Mouse (Mus musculus): ENCODE results near the gene Sart3. TPM values are rescaled to one million over a fixed set of nuclear protein-coding genes. Genes with fewer than 3 reads are reported as not detected.

The Sart3 gene
- total RNA-seq, 1 experiment from 2014 or later = 34.4 TPM

- ATAC-seq (replicated peaks; ENCODE audit: insufficient number of reproducible peaks, low FRiP score, low TSS enrichment, poor library complexity, severe bottlenecking) = no peak
Observed at GRCm38 (mm10) chr5:113775585-113775984, 3.3 kb upstream of the Sart3 start.

GRCm38 (mm10) chr5:113773664-113774063, 1.4 kb upstream of the Sart3 start:
- peak; percentile 52 for ATAC-seq (replicated peaks; ENCODE audit: insufficient number of reproducible peaks, low FRiP score, low TSS enrichment, poor library complexity, severe bottlenecking)

- no peak for ATAC-seq (replicated peaks; ENCODE audit: insufficient number of reproducible peaks, low FRiP score, low TSS enrichment, poor library complexity, severe bottlenecking)
Observed at GRCm38 (mm10) chr5:113772905-113773519, 702 bp upstream of the Sart3 start.

GRCm38 (mm10) chr5:113771213-113772162, 822 bp downstream of the Sart3 start:
- ATAC-seq (replicated peaks; ENCODE audit: insufficient number of reproducible peaks, low FRiP score, low TSS enrichment, poor library complexity, severe bottlenecking) = peak; percentile 64

GRCm38 (mm10) chr5:113768806-113769205, 3.5 kb downstream of the Sart3 start:
- no peak for ATAC-seq (replicated peaks; ENCODE audit: insufficient number of reproducible peaks, low FRiP score, low TSS enrichment, poor library complexity, severe bottlenecking)

- no peak for ATAC-seq (replicated peaks; ENCODE audit: insufficient number of reproducible peaks, low FRiP score, low TSS enrichment, poor library complexity, severe bottlenecking)
Observed at GRCm38 (mm10) chr5:113765641-113766526, 6.4 kb downstream of the Sart3 start.

GRCm38 (mm10) chr5:113764426-113764825, 7.9 kb downstream of the Sart3 start:
- no peak for ATAC-seq (replicated peaks; ENCODE audit: insufficient number of reproducible peaks, low FRiP score, low TSS enrichment, poor library complexity, severe bottlenecking)

GRCm38 (mm10) chr5:113761585-113761984, 10.7 kb downstream of the Sart3 start:
- no peak for ATAC-seq (replicated peaks; ENCODE audit: insufficient number of reproducible peaks, low FRiP score, low TSS enrichment, poor library complexity, severe bottlenecking)

- ATAC-seq (replicated peaks; ENCODE audit: insufficient number of reproducible peaks, low FRiP score, low TSS enrichment, poor library complexity, severe bottlenecking) = no peak
Observed at GRCm38 (mm10) chr5:113755347-113756030, 16.8 kb downstream of the Sart3 start.

- no peak for ATAC-seq (replicated peaks; ENCODE audit: insufficient number of reproducible peaks, low FRiP score, low TSS enrichment, poor library complexity, severe bottlenecking)
Observed at GRCm38 (mm10) chr5:113751521-113752157, 20.7 kb downstream of the Sart3 start.

- no peak for ATAC-seq (replicated peaks; ENCODE audit: insufficient number of reproducible peaks, low FRiP score, low TSS enrichment, poor library complexity, severe bottlenecking)
Observed at GRCm38 (mm10) chr5:113748556-113749331, 23.6 kb downstream of the Sart3 start.

GRCm38 (mm10) chr5:113747629-113748028, 24.7 kb downstream of the Sart3 start:
- no peak for ATAC-seq (replicated peaks; ENCODE audit: insufficient number of reproducible peaks, low FRiP score, low TSS enrichment, poor library complexity, severe bottlenecking)

GRCm38 (mm10) chr5:113737607-113738237, 34.6 kb downstream of the Sart3 start:
- ATAC-seq (replicated peaks; ENCODE audit: insufficient number of reproducible peaks, low FRiP score, low TSS enrichment, poor library complexity, severe bottlenecking) = no peak

GRCm38 (mm10) chr5:113736522-113737164, 35.7 kb downstream of the Sart3 start:
- ATAC-seq (replicated peaks; ENCODE audit: insufficient number of reproducible peaks, low FRiP score, low TSS enrichment, poor library complexity, severe bottlenecking) = no peak

- no peak for ATAC-seq (replicated peaks; ENCODE audit: insufficient number of reproducible peaks, low FRiP score, low TSS enrichment, poor library complexity, severe bottlenecking)
Observed at GRCm38 (mm10) chr5:113736113-113736502, 36.2 kb downstream of the Sart3 start.

- ATAC-seq (replicated peaks; ENCODE audit: insufficient number of reproducible peaks, low FRiP score, low TSS enrichment, poor library complexity, severe bottlenecking) = peak; percentile 92
Observed at GRCm38 (mm10) chr5:113735345-113736112, 36.8 kb downstream of the Sart3 start, which contains the start of gene Ficd. Ficd (plus strand) TSS chr5:113735803.

All from monocyte, adult 5-6 weeks (primary cell).